Mouse (Mus musculus): Measurements from ENCODE around the gene Smchd1. TPM values are rescaled to one million over a fixed set of nuclear protein-coding genes. Genes with fewer than 3 reads are reported as not detected.

The Smchd1 gene
- 65.4 and 76.8 TPM in 2 replicates for polyA plus RNA-seq (2016; fragmentation: Nextera tagmentation; extraction: Ambion mirVana)

- Histone ChIP-seq H3K4me3 (peak within 1 kb of the TSS; percentile 89), H3K36me3 (no peaks in the 10 kb centered on the region), H3K4me1 (peaks cover 9% of the 10 kb centered on the region), H3K9ac (replicated peaks) (peak within 1 kb of the TSS; percentile 84), H3K27ac (replicated peaks) (peak within 1 kb of the TSS; percentile 98), H3K9me3 (no peaks in the 10 kb centered on the region), H3K4me2 (replicated peaks) (peak within 1 kb of the TSS; percentile 92), H3K27me3 (no peaks in the 10 kb centered on the region)
- ATAC-seq (ENCODE audit: low FRiP score, low read depth), result peak; percentile 96
- under 1% methylated on average over 86 of the region's 109 CpGs for WGBS
Measured at GRCm38 (mm10) chr17:71474762-71475704, at the start of gene Smchd1. Gene Smchd1 (minus strand): TSS chr17:71475343.

- ATAC-seq (ENCODE audit: low FRiP score, low read depth), result no peak
- no peak overlapping the region for H3K9ac ChIP-seq (replicated peaks)
- H3K27me3 ChIP-seq, result no peaks in the 10 kb centered on the region
- no peak overlapping the region for H3K4me2 ChIP-seq (replicated peaks)
- no peak overlapping the region for H3K27ac ChIP-seq (replicated peaks)
- no peaks in the 10 kb centered on the region for H3K4me1 ChIP-seq
- H3K36me3 ChIP-seq, result peaks cover 78% of the 10 kb centered on the region
- whole genome bisulfite sequencing, result 98% methylated on average over 11 of the region's 11 CpGs
- no peak overlapping the region for H3K4me3 ChIP-seq
- H3K9me3 ChIP-seq, result no peaks in the 10 kb centered on the region
Measured at GRCm38 (mm10) chr17:71510297-71510696, 35.2 kb upstream of the Smchd1 start.

GRCm38 (mm10) chr17:71506832-71507231 is 31.7 kb upstream of the Smchd1 start:
- H3K4me1 ChIP-seq, result no peaks in the 10 kb centered on the region
- no peak for ATAC-seq (ENCODE audit: low FRiP score, low read depth)

GRCm38 (mm10) chr17:71495784-71496183 is 20.6 kb upstream of the Smchd1 start:
- H3K4me1 ChIP-seq, result no peaks in the 10 kb centered on the region

More at GRCm38 (mm10) chr17:71506832-71507231, 31.7 kb upstream of the Smchd1 start:
- no peaks in the 10 kb centered on the region for H3K27me3 ChIP-seq
- H3K36me3 ChIP-seq, result peaks cover 78% of the 10 kb centered on the region
- no peak overlapping the region for H3K4me2 ChIP-seq (replicated peaks)
- no peaks in the 10 kb centered on the region for H3K9me3 ChIP-seq
- H3K27ac ChIP-seq (replicated peaks), result no peak overlapping the region
- H3K9ac ChIP-seq (replicated peaks), result no peak overlapping the region
- WGBS, result 92% methylated on average over 8 of the region's 8 CpGs
- no peak overlapping the region for H3K4me3 ChIP-seq

GRCm38 (mm10) chr17:71491332-71491686 is 16.2 kb upstream of the Smchd1 start:
- no peak for ATAC-seq (ENCODE audit: low FRiP score, low read depth)
- Histone ChIP-seq H3K4me2 (replicated peaks) (no peak overlapping the region), H3K9me3 (no peaks in the 10 kb centered on the region), H3K4me1 (no peaks in the 10 kb centered on the region), H3K4me3 (no peak overlapping the region), H3K27me3 (no peaks in the 10 kb centered on the region), H3K36me3 (peaks cover 14% of the 10 kb centered on the region; the same call in 1 of the 2 replicates), H3K27ac (replicated peaks) (no peak overlapping the region), H3K9ac (replicated peaks) (no peak overlapping the region)
- WGBS, result 76% methylated on average over 4 of the region's 4 CpGs

More at GRCm38 (mm10) chr17:71495784-71496183, 20.6 kb upstream of the Smchd1 start:
- 90% methylated on average over 4 of the region's 4 CpGs for WGBS
- H3K4me3 ChIP-seq, result no peak overlapping the region
- ATAC-seq (ENCODE audit: low FRiP score, low read depth), result no peak
- no peaks in the 10 kb centered on the region for H3K9me3 ChIP-seq
- H3K27ac ChIP-seq (replicated peaks), result no peak overlapping the region
- H3K36me3 ChIP-seq, result peaks cover 53% of the 10 kb centered on the region
- no peak overlapping the region for H3K4me2 ChIP-seq (replicated peaks)
- no peaks in the 10 kb centered on the region for H3K27me3 ChIP-seq
- H3K9ac ChIP-seq (replicated peaks), result no peak overlapping the region

- Histone ChIP-seq H3K4me2 (replicated peaks) (no peak overlapping the region), H3K36me3 (peaks cover 12% of the 10 kb centered on the region; the same call in 1 of the 2 replicates), H3K27ac (replicated peaks) (no peak overlapping the region), H3K4me1 (no peaks in the 10 kb centered on the region), H3K27me3 (no peaks in the 10 kb centered on the region), H3K9ac (replicated peaks) (no peak overlapping the region), H3K4me3 (no peak overlapping the region), H3K9me3 (no peaks in the 10 kb centered on the region)
- 84% methylated on average over 9 of the region's 9 CpGs for WGBS
- no peak for ATAC-seq (ENCODE audit: low FRiP score, low read depth)
Measured at GRCm38 (mm10) chr17:71490666-71491331, 15.7 kb upstream of the Smchd1 start.

- Histone ChIP-seq H3K4me1 (no peaks in the 10 kb centered on the region), H3K27me3 (no peaks in the 10 kb centered on the region), H3K27ac (replicated peaks) (no peak overlapping the region), H3K9ac (replicated peaks) (no peak overlapping the region), H3K9me3 (no peaks in the 10 kb centered on the region), H3K4me3 (no peak overlapping the region), H3K36me3 (peaks cover 5% of the 10 kb centered on the region; the same call in 1 of the 2 replicates), H3K4me2 (replicated peaks) (no peak overlapping the region)
- 85% methylated on average over 9 of the region's 9 CpGs for WGBS
- ATAC-seq (ENCODE audit: low FRiP score, low read depth), result no peak
Measured at GRCm38 (mm10) chr17:71489703-71490461, 14.7 kb upstream of the Smchd1 start.

- H3K36me3 ChIP-seq, result no peaks in the 10 kb centered on the region
- no peak overlapping the region for H3K4me3 ChIP-seq
- 53% methylated on average over 8 of the region's 8 CpGs for WGBS
- no peak for ATAC-seq (ENCODE audit: low FRiP score, low read depth)
- H3K9ac ChIP-seq (replicated peaks), result no peak overlapping the region
- no peaks in the 10 kb centered on the region for H3K27me3 ChIP-seq
- no peak overlapping the region for H3K4me2 ChIP-seq (replicated peaks)
- H3K9me3 ChIP-seq, result no peaks in the 10 kb centered on the region
- no peaks in the 10 kb centered on the region for H3K4me1 ChIP-seq
- no peak overlapping the region for H3K27ac ChIP-seq (replicated peaks)
Measured at GRCm38 (mm10) chr17:71486231-71486851, 11.2 kb upstream of the Smchd1 start.

- H3K27ac ChIP-seq (replicated peaks), result no peak overlapping the region
- H3K4me3 ChIP-seq, result no peak overlapping the region
- WGBS, result 74% methylated on average over 12 of the region's 12 CpGs
- H3K9me3 ChIP-seq, result no peaks in the 10 kb centered on the region
- H3K36me3 ChIP-seq, result no peaks in the 10 kb centered on the region
- H3K4me1 ChIP-seq, result no peaks in the 10 kb centered on the region
- no peaks in the 10 kb centered on the region for H3K27me3 ChIP-seq
- no peak overlapping the region for H3K4me2 ChIP-seq (replicated peaks)
- ATAC-seq (ENCODE audit: low FRiP score, low read depth), result no peak
- no peak overlapping the region for H3K9ac ChIP-seq (replicated peaks)
Measured at GRCm38 (mm10) chr17:71485791-71486230, 10.7 kb upstream of the Smchd1 start.

GRCm38 (mm10) chr17:71484711-71485110 is 9.6 kb upstream of the Smchd1 start:
- ATAC-seq (ENCODE audit: low FRiP score, low read depth), result no peak
- no peak overlapping the region for H3K9ac ChIP-seq (replicated peaks)
- no peak overlapping the region for H3K4me3 ChIP-seq
- 0 out of 2 replicates have a peak, but pooled peaks cover 4% of the 10 kb centered on the region for H3K4me1 ChIP-seq
- no peak overlapping the region for H3K27ac ChIP-seq (replicated peaks)
- no peaks in the 10 kb centered on the region for H3K9me3 ChIP-seq
- no peaks in the 10 kb centered on the region for H3K27me3 ChIP-seq
- H3K36me3 ChIP-seq, result no peaks in the 10 kb centered on the region
- H3K4me2 ChIP-seq (replicated peaks), result no peak overlapping the region
- WGBS, result 94% methylated on average over 5 of the region's 5 CpGs

- H3K36me3 ChIP-seq, result no peaks in the 10 kb centered on the region
- no peak overlapping the region for H3K4me3 ChIP-seq
- no peak for ATAC-seq (ENCODE audit: low FRiP score, low read depth)
- H3K27me3 ChIP-seq, result no peaks in the 10 kb centered on the region
- no peak overlapping the region for H3K4me2 ChIP-seq (replicated peaks)
- H3K27ac ChIP-seq (replicated peaks), result no peak overlapping the region
- WGBS, result 87% methylated on average over 7 of the region's 7 CpGs
- H3K4me1 ChIP-seq, result 0 out of 2 replicates have a peak, but pooled peaks cover 4% of the 10 kb centered on the region
- H3K9ac ChIP-seq (replicated peaks), result no peak overlapping the region
- H3K9me3 ChIP-seq, result no peaks in the 10 kb centered on the region
Measured at GRCm38 (mm10) chr17:71483418-71484060, 8.4 kb upstream of the Smchd1 start.
